Mouse (Mus musculus): ENCODE measurements at regions not wholly inside any gene's neighbourhood (a gene's known extent, or its start where the extent isn't known, plus 50 kb on each side); places are given as distances from the start of the nearest gene placed in this dataset.

- Histone ChIP-seq H3K27me3 (ENCODE audit: control insufficient read depth, insufficient read depth, low read length) (no peaks in the 10 kb centered on the region), H3K4me1 (ENCODE audit: control insufficient read depth, insufficient read depth, low read length) (no peaks in the 10 kb centered on the region), H3K9ac (replicated peaks; ENCODE audit: low read depth, low read length) (no peak overlapping the region), H3K27ac (ENCODE audit: low read length) (no peak overlapping the region), H3K4me2 (replicated peaks; ENCODE audit: low read depth, low read length) (no peak overlapping the region), H3K36me3 (ENCODE audit: control insufficient read depth, insufficient read depth, low read length) (no peaks in the 10 kb centered on the region), H3K4me3 (ENCODE audit: low read depth, low read length) (no peak overlapping the region), H3K9me3 (ENCODE audit: control insufficient read depth, low read depth, low read length) (no peaks in the 10 kb centered on the region)
- WGBS, result 76% methylated on average over 4 of the region's 4 CpGs
- peak; percentile 69 for ATAC-seq (ENCODE audit: insufficient number of reproducible peaks, insufficient read depth, low FRiP score, low read depth)
Measured at GRCm38 (mm10) chr12:12062215-12062614, 199.7 kb upstream of the Fam49a start.

DNA sequence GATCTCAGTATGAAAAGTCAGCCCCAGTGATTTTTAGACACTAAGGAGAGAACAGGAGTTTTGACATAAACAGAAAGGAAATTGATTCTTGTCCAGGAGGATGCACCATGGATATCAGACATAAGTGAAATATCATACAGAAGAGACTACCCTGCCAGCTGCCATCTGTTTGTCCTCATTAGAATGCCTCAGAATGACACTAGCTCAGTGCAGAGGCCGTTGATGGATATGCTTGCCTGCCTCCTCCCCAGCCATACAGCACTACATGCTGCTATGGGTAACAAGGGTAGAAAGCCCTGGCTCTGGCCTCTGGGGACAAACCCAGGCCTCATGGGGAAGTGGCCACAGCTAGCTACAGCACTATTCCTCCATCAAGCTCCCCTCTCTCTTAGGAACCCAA, 198.0 kb upstream of the Fam49a start:
- Histone ChIP-seq H3K4me3 (ENCODE audit: low read depth, low read length) (no peak overlapping the region), H3K9me3 (ENCODE audit: control insufficient read depth, low read depth, low read length) (no peaks in the 10 kb centered on the region), H3K4me1 (ENCODE audit: control insufficient read depth, insufficient read depth, low read length) (no peaks in the 10 kb centered on the region), H3K4me2 (replicated peaks; ENCODE audit: low read depth, low read length) (no peak overlapping the region), H3K36me3 (ENCODE audit: control insufficient read depth, insufficient read depth, low read length) (no peaks in the 10 kb centered on the region), H3K27ac (ENCODE audit: low read length) (no peak overlapping the region), H3K9ac (replicated peaks; ENCODE audit: low read depth, low read length) (no peak overlapping the region), H3K27me3 (ENCODE audit: control insufficient read depth, insufficient read depth, low read length) (no peaks in the 10 kb centered on the region)
- 76% methylated on average over 1 of the region's 1 CpGs for WGBS
- ATAC-seq (ENCODE audit: insufficient number of reproducible peaks, insufficient read depth, low FRiP score, low read depth), result no peak

- H3K27ac ChIP-seq (ENCODE audit: low read length), result no peak overlapping the region
- no peaks in the 10 kb centered on the region for H3K27me3 ChIP-seq (ENCODE audit: control insufficient read depth, insufficient read depth, low read length)
- WGBS, result 89% methylated on average over 4 of the region's 4 CpGs
- no peak overlapping the region for H3K9ac ChIP-seq (replicated peaks; ENCODE audit: low read depth, low read length)
- no peaks in the 10 kb centered on the region for H3K9me3 ChIP-seq (ENCODE audit: control insufficient read depth, low read depth, low read length)
- no peak overlapping the region for H3K4me3 ChIP-seq (ENCODE audit: low read depth, low read length)
- no peak overlapping the region for H3K4me2 ChIP-seq (replicated peaks; ENCODE audit: low read depth, low read length)
- ATAC-seq (ENCODE audit: insufficient number of reproducible peaks, insufficient read depth, low FRiP score, low read depth), result no peak
- no peaks in the 10 kb centered on the region for H3K36me3 ChIP-seq (ENCODE audit: control insufficient read depth, insufficient read depth, low read length)
- H3K4me1 ChIP-seq (ENCODE audit: control insufficient read depth, insufficient read depth, low read length), result no peaks in the 10 kb centered on the region
Measured at GRCm38 (mm10) chr12:12064395-12064794, 197.5 kb upstream of the Fam49a start.

DNA sequence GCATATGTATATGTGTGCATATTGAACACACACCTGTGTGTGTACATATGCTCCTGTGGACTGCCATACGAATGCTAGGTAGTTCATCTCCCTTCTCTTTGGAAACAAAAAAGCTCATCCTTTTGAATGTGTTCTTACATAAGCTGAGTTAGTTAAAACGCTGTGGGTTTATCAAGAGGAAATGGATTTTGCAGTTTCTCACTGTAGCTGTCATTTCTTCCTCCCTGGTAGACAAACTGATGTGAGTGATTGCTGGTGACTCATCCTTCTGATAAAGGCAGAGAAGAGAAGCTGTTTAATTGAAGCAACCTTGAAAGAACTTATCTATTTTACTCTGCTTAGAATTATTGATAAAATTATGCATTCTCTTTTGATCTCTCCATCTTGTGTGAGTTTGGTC, 173.6 kb upstream of the Fam49a start:
- 67% methylated on average over 2 of the region's 2 CpGs for WGBS
- H3K4me1 ChIP-seq (ENCODE audit: control insufficient read depth, insufficient read depth, low read length), result no peaks in the 10 kb centered on the region

More for the DNA sequence above, 173.6 kb upstream of the Fam49a start:
- H3K4me2 ChIP-seq (replicated peaks; ENCODE audit: low read depth, low read length), result no peak overlapping the region
- no peak overlapping the region for H3K27ac ChIP-seq (ENCODE audit: low read length)
- H3K27me3 ChIP-seq (ENCODE audit: control insufficient read depth, insufficient read depth, low read length), result no peaks in the 10 kb centered on the region
- H3K36me3 ChIP-seq (ENCODE audit: control insufficient read depth, insufficient read depth, low read length), result no peaks in the 10 kb centered on the region
- no peak for ATAC-seq (ENCODE audit: insufficient number of reproducible peaks, insufficient read depth, low FRiP score, low read depth)
- H3K4me3 ChIP-seq (ENCODE audit: low read depth, low read length), result no peak overlapping the region
- H3K9me3 ChIP-seq (ENCODE audit: control insufficient read depth, low read depth, low read length), result no peaks in the 10 kb centered on the region
- no peak overlapping the region for H3K9ac ChIP-seq (replicated peaks; ENCODE audit: low read depth, low read length)

Measured in stomach, embryonic 14.5 days (tissue).